Mouse (Mus musculus): ENCODE results near the gene Rab11a.
A peak's percentile ranks its signal among the peaks of the same experiment; 100 is the strongest.

The Rab11a gene

GRCm38 (mm10) chr9:64737406-64738201, at the start of gene Rab11a:
Gene Rab11a (minus strand): TSS chr9:64737758.
- peak; percentile 97 for DNase-seq

GRCm38 (mm10) chr9:64786216-64786905, 48.8 kb upstream of the Rab11a start:
- no peak for DNase-seq

DNA sequence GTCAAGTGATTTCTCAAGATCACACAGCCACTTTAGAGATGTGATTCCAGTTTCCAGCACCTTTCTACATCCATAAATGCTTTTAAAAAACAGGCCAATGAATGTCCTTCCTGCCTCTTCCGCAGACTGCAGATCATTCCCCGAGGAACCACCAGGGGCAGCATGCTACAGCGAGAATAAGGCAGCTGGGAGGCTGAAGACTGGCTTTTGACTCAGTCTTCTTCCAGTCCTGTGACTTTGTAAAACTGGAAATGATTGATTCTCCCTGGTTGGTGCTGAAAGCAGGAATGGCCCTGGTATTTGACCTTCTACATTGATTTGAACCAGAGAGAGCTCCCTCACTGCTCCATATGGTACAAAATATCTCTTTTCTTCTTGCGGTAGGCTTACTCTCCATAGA, 47.3 kb upstream of the Rab11a start:
- peak; percentile 90 for DNase-seq

- no peak for DNase-seq
Observed at GRCm38 (mm10) chr9:64783511-64783910, 46.0 kb upstream of the Rab11a start.

DNA sequence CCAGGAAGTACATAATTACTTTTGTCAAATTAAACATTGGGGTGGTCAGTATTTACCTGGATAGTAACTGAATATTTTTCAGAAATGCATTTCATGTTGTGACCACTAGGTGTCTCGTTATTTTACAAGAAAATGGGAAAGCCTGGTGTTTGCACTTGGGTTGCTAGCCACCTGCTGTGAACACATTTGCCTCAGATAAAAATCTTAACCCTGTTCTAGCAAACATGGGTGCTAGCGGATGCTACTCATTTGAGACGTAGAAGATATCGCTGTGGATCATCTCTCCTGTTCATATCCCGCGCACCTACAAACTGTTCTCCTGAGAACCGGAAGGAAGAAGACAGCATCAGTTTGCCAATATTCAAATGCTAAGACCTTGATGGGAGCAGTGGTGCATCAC, 42.1 kb upstream of the Rab11a start:
- peak; percentile 68 for DNase-seq

- DNase-seq = no peak
Observed at GRCm38 (mm10) chr9:64778151-64778550, 40.6 kb upstream of the Rab11a start.

DNA sequence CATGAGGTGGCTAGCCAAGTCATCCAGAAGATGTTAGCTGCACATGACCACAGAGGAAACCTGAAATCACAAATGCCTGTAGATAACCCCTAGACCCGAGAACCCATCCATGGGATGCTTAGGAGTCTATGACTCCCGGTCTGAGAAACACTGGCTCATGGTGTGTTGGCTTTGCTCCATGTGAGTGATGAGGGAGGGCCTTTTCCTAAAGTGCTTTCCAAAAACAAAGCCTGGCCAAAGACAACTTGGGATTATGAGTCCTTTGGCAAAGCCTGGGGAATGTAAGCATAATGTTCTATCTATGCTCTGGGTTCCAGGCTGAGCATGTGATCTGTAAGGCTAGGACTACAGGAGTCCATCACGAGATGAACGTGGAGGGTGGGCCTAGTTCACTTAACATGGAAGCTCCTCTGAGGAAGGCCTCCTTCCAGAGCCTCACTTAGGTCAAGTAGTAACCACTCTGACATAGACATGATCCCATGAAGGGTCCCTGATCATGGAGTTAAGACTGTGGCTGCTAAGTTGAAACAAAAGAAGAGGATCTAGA, 40.0 kb upstream of the Rab11a start:
- no peak for DNase-seq

DNA sequence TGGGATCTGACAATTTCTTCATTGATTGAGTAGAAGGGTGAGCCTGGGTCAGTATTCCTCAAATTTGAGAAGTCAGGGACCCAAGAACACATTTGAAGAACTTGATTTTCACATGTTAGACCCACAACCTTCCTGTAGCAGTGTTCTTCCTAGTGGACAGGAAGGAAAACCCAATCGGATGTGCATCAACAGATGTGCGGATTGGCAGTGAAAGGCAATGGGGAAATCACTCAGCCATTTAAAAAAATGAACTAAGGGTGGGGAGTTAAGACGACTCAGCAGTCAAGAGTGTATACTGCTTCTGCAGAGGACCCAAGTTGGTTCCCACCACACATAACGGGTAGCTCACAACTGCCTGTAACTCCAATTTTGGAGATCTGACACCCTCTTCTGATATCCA, 37.9 kb upstream of the Rab11a start:
- DNase-seq = no peak

DNA sequence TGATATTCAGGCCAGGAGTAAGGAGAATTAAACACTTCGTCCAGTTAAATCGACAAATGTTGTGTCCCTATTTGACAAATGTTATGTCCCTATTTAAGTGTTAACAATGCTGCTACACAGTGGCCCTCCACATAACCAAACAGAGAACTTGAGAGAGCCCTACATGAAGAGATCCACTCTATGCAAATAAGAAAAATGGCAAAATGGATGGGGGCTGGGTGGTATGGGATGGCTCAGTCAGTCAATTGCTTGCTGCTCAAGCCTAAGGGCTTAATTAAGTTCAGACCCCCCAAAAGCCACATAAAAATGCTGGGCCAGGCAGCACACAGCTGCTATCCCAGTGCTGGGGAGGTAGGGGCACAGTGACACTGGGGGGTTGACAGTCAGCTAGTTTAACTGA, 37.3 kb upstream of the Rab11a start:
- no peak for DNase-seq

DNA sequence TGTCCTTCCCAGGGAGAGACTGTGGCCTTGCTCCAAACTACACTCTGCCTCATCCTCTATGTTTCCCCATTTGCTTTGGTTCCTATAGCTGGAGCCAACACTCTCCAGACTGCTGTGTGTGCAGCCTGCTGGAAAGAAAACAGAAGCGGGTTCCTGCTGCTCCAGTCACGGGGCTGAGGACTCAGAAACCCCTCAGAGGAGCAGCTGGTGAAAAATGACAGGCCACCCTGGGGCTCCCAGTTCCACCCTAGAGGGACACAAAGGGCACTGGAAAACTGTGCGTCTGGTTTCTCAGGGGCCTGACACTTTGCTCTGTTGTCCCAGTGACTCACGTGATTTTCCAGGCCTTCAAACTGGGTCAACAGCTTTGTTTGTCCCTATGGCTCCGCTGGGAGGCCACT, 36.9 kb upstream of the Rab11a start:
- DNase-seq = peak; percentile 70

GRCm38 (mm10) chr9:64773936-64774335, 36.4 kb upstream of the Rab11a start:
- peak; percentile 32 for DNase-seq

GRCm38 (mm10) chr9:64773254-64773653, 35.7 kb upstream of the Rab11a start:
- DNase-seq = no peak

GRCm38 (mm10) chr9:64771236-64771635, 33.7 kb upstream of the Rab11a start:
- peak; percentile 25 for DNase-seq

DNA sequence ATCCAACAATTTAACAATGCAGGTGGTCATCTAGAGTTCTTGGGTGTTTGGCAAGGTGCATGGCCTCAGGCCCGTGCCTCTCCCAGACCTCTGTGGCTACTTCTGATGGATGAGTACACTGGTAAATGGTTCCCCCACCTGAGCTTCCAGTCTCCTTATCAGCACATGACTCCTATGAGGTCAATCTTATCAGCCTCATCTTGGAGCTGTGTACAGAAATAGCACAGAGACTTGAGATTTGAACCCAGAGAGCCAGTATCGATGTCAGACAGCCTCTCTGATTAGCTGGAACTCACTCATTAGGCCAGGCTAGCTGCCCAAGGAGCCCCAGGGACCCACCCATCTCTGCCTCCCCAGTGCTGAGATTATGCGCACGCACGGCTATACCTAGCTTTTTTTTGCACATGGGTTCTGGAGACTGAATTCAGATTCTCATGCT, 32.9 kb upstream of the Rab11a start:
- DNase-seq = no peak

DNA sequence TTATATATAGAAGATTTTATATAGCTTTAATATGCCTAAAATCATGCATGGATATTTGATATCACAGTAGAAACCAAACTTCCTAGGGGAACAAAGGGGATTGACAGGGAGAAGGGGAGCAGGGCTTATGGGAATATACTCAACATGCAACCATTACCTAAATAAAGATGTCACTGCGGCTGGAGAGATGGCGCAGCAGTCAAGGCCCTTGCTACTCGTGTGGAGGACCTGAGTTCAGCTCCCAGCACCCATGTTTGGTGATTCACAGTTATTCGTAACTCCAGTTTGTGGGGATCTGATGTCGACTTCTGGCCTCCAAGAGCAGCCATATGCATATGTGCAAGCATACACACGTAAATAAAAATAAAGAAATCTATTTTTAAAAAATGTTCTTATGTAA, 32.4 kb upstream of the Rab11a start:
- DNase-seq = no peak

- peak; percentile 66 for DNase-seq
Observed at GRCm38 (mm10) chr9:64769066-64769695, 31.6 kb upstream of the Rab11a start.

DNA sequence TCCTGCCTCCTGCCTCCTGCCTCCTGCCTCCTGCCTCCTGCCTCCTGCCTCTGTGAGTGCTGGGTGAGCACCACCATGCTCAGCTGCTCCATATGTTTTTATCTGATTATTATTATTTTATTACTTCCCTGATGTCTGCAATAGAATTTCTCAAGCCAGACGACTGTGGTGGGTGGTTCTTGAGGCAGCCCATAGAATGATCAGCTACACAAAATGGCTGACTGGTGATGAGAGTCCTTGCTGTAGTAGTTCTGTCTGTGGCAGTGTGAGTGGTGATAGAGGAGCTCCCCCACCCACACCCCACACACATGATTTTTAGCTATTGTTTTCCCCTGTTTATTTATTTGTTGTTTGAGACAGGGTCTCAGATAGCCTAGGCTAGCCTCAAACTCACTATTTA, 30.2 kb upstream of the Rab11a start:
- DNase-seq = no peak

DNA sequence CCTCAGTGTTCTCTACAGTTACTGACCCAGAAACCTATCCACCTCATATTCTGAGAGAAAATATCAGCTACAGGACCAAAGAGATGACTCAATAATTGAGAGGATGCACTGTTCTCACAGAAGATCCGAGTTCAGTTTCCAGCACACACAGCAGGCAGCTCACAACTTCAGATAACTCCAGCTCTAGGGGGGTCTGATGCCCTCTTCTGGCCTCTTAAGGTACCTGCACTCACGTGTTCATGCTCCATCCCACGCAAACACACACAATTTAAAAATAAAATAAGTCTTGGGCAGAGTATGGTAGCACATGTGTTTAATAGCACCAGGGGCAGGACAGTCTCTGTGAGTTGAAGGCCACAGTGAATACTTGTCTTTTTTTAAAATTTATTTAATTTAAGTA, 28.6 kb upstream of the Rab11a start:
- DNase-seq = no peak

- no peak for DNase-seq
Observed at GRCm38 (mm10) chr9:64764824-64765223, 27.3 kb upstream of the Rab11a start.

- no peak for DNase-seq
Observed at GRCm38 (mm10) chr9:64758052-64758451, 20.5 kb upstream of the Rab11a start.

GRCm38 (mm10) chr9:64752575-64752974, 15.0 kb upstream of the Rab11a start:
- DNase-seq = no peak

DNA sequence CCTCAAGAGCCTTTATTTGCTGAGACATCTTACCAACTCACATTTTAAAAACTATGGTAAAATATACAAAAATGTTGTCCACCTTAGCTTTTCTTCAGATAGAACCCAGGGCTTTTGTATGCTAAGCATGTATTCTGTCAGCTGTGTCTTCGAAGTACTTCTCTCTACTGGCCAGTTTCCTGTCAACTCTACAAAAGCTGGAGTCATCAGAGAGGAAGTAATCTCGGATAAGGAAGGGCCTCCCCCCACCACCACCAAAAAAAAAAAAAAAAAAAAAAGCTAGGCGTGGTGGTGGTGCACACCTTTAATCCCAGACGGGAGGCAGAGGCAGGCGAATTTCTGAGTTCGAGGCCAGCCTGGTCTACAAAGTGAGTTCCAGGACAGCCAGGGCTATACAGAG, 11.8 kb upstream of the Rab11a start:
- no peak for DNase-seq

- DNase-seq = peak; percentile 22
Observed at GRCm38 (mm10) chr9:64747735-64748134, 10.2 kb upstream of the Rab11a start.

- no peak for DNase-seq
Observed at GRCm38 (mm10) chr9:64742453-64742852, 4.9 kb upstream of the Rab11a start.

Measured in lung, postnatal 36 days (tissue).